Mouse (Mus musculus) embryonic facial prominence, embryonic 12.5 days (tissue): ENCODE results near the gene Rab3gap2. TPM values are rescaled to one million over a fixed set of nuclear protein-coding genes. Genes with fewer than 3 reads are reported as not detected.

ENCODE experiments used
- ATAC-seq: fragments of 200-750 bp; cut with Nextera tagmentation; 2 replicates; pipeline ENCODE4 v1.8.0; 2017; ENCODE audit not compliant: insufficient number of reproducible peaks, insufficient read depth, low FRiP score, low TSS enrichment
- H3K27ac ChIP-seq: fragments of 300-500 bp; sonication (generic); 2 replicates; pipeline ENCODE4 v1.5.1; 2016; ENCODE audit warnings: mild to moderate bottlenecking
- H3K27me3 ChIP-seq: fragments of 300-500 bp; sonication (generic); 2 replicates; pipeline ENCODE4 v1.6.1; 2016; ENCODE audit warnings: mild to moderate bottlenecking, moderate library complexity
- H3K36me3 ChIP-seq: fragments of 300-500 bp; sonication (generic); 2 replicates; pipeline ENCODE4 v1.6.1; 2016; ENCODE audit warnings: mild to moderate bottlenecking
- H3K4me1 ChIP-seq: fragments of 300-500 bp; sonication (generic); 2 replicates; pipeline ENCODE4 v1.6.1; 2016
- H3K4me2 ChIP-seq: fragments of 300-500 bp; sonication (generic); replicated peaks from 2 replicates; pipeline ENCODE4 v1.6.1; 2016; ENCODE audit warnings: mild to moderate bottlenecking, moderate library complexity
- H3K4me3 ChIP-seq: fragments of 300-500 bp; sonication (generic); 2 replicates; pipeline ENCODE4 v1.5.1; 2016; ENCODE audit warnings: mild to moderate bottlenecking
- H3K9ac ChIP-seq: fragments of 300-500 bp; sonication (generic); 2 replicates; pipeline ENCODE4 v1.6.1; 2016; ENCODE audit warnings: mild to moderate bottlenecking, moderate library complexity
- H3K9me3 ChIP-seq: fragments of 300-500 bp; sonication (generic); 2 replicates; pipeline ENCODE4 v1.6.1; 2016; ENCODE audit warnings: mild to moderate bottlenecking, moderate library complexity
- WGBS: fragments of 180-500 bp; shearing (Covaris S2); methylation state at CpG from one replicate; pipeline ENCODE4 v1.1.7; 2016; 5-methylcytosine and 5-hydroxymethylcytosine counted together
- polyA plus RNA-seq: library from polyadenylated mRNA; unstranded; fragments of >200 nt; fragmentation: Nextera tagmentation; extraction: Ambion mirVana; gene quantifications from 2 replicates; pipeline ENCODE4 v1.2.1, GENCODE M21; 2016

The Rab3gap2 gene
- polyA plus RNA-seq, 1 experiment from 2014 or later: 22.7 TPM

DNA sequence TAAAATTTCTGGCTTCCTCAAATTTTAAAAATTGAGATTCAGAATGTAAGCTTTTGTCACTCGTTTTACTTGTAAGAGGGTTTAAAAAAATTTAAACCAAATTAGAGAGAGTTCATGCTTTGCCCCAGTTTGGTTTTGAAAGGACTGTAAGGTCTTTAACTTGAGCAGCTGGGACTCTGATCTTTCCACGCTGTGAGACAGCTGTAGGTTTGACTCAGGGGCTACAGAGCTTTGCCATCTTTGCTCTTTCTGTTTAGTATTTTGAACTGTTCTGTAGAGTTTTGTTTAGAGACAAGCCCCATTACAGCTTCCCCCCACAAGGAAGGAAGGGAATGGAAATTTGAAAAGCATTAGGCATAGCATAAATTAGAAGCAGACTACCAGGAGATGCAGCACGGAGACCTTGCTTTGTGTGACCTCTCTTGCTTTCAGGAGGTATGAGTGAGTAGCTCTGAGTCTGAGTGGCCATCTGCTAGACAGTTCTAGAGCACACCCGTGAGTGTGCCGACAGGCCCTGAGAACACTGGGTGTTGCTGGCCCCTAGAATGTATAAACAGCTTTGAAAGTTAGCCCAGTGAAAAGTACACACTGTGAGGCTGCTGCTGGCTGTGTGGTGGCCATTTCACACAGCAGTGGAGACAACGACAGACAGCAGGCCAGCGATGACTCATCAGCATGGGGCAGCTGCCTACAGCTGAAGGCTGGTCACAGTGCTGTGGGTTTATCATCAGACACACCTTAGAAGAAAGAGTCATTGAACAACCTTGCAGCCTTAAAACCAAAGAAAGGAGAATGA is 25.7 kb downstream of the Rab3gap2 start:
- Histone ChIP-seq H3K36me3 (peaks cover 16% of the 10 kb centered on the region; the same call in 1 of the 2 replicates), H3K9me3 (no peaks in the 10 kb centered on the region), H3K4me3 (no peak overlapping the region), H3K27ac (peak overlapping the region; percentile 42; the same call in 1 of the 2 replicates), H3K4me2 (no peak overlapping the region), H3K27me3 (no peaks in the 10 kb centered on the region), H3K9ac (no peak overlapping the region), H3K4me1 (peaks cover 9% of the 10 kb centered on the region; the same call in 1 of the 2 replicates)
- ATAC-seq: no peak
- 48% methylated on average over 7 of the region's 7 CpGs for WGBS

GRCm38 (mm10) chr1:185235837-185236236 is 31.9 kb downstream of the Rab3gap2 start:
- no peaks in the 10 kb centered on the region for H3K9me3 ChIP-seq
- no peak overlapping the region for H3K27ac ChIP-seq
- WGBS: 92% methylated on average over 5 of the region's 5 CpGs
- no peaks in the 10 kb centered on the region for H3K27me3 ChIP-seq
- no peak for ATAC-seq
- H3K4me3 ChIP-seq: no peak overlapping the region
- H3K9ac ChIP-seq: no peak overlapping the region
- no peaks in the 10 kb centered on the region for H3K4me1 ChIP-seq
- H3K36me3 ChIP-seq: peaks cover 30% of the 10 kb centered on the region
- no peak overlapping the region for H3K4me2 ChIP-seq

GRCm38 (mm10) chr1:185236530-185236929 is 32.6 kb downstream of the Rab3gap2 start:
- ATAC-seq: no peak
- 80% methylated on average over 4 of the region's 4 CpGs for WGBS

DNA sequence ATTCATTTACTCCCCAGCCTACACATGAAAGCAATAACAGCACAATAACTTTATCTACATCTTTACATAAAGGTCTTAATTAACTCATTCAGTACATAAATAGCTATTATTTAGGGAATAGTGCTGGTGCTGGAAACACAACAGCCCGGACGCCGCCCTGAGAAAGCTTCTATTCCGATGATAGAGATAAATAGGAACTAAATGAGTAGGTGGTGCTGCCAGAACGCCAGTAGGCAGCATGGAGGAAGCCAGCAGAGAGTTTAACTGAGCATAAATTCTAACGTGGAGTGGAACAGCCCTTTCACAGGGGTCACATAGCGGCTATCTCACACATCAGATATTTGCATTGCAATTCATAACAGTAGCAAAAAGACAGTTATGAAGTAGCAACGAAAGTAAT is 39.1 kb downstream of the Rab3gap2 start:
- Histone ChIP-seq H3K9ac (no peak overlapping the region), H3K36me3 (peaks cover 47% of the 10 kb centered on the region), H3K27me3 (no peaks in the 10 kb centered on the region), H3K27ac (no peak overlapping the region), H3K9me3 (no peaks in the 10 kb centered on the region), H3K4me1 (no peaks in the 10 kb centered on the region; the same call in 1 of the 2 replicates), H3K4me2 (no peak overlapping the region), H3K4me3 (no peak overlapping the region)
- 85% methylated on average over 8 of the region's 8 CpGs for WGBS
- no peak for ATAC-seq

More at GRCm38 (mm10) chr1:185236530-185236929, 32.6 kb downstream of the Rab3gap2 start:
- Histone ChIP-seq H3K36me3 (peaks cover 34% of the 10 kb centered on the region), H3K9ac (no peak overlapping the region), H3K27me3 (no peaks in the 10 kb centered on the region), H3K4me3 (no peak overlapping the region), H3K9me3 (no peaks in the 10 kb centered on the region), H3K4me2 (no peak overlapping the region), H3K4me1 (no peaks in the 10 kb centered on the region), H3K27ac (no peak overlapping the region)

- no peak overlapping the region for H3K9ac ChIP-seq
- no peak for ATAC-seq
- H3K4me2 ChIP-seq: no peak overlapping the region
- H3K4me1 ChIP-seq: no peaks in the 10 kb centered on the region; the same call in 1 of the 2 replicates
- 76% methylated on average over 6 of the region's 7 CpGs for WGBS
- H3K4me3 ChIP-seq: no peak overlapping the region
- H3K9me3 ChIP-seq: no peaks in the 10 kb centered on the region
- no peaks in the 10 kb centered on the region for H3K27me3 ChIP-seq
- H3K36me3 ChIP-seq: peaks cover 54% of the 10 kb centered on the region
- H3K27ac ChIP-seq: no peak overlapping the region
Measured at GRCm38 (mm10) chr1:185245456-185245855, 41.5 kb downstream of the Rab3gap2 start.

- H3K9me3 ChIP-seq: no peaks in the 10 kb centered on the region
- H3K4me3 ChIP-seq: no peak overlapping the region
- no peak overlapping the region for H3K4me2 ChIP-seq
- H3K27ac ChIP-seq: no peak overlapping the region
- no peak overlapping the region for H3K9ac ChIP-seq
- WGBS: 85% methylated on average over 20 of the region's 20 CpGs
- peaks cover 61% of the 10 kb centered on the region for H3K36me3 ChIP-seq
- no peaks in the 10 kb centered on the region for H3K27me3 ChIP-seq
- no peaks in the 10 kb centered on the region; the same call in 1 of the 2 replicates for H3K4me1 ChIP-seq
- ATAC-seq: no peak
Measured at GRCm38 (mm10) chr1:185247429-185248085, 43.6 kb downstream of the Rab3gap2 start.

- H3K4me3 ChIP-seq: no peak overlapping the region
- no peak overlapping the region for H3K27ac ChIP-seq
- WGBS: 92% methylated on average over 8 of the region's 8 CpGs
- no peaks in the 10 kb centered on the region for H3K27me3 ChIP-seq
- no peak overlapping the region for H3K4me2 ChIP-seq
- no peaks in the 10 kb centered on the region; the same call in 1 of the 2 replicates for H3K4me1 ChIP-seq
- no peaks in the 10 kb centered on the region for H3K9me3 ChIP-seq
- H3K9ac ChIP-seq: no peak overlapping the region
- peaks cover 63% of the 10 kb centered on the region for H3K36me3 ChIP-seq
- ATAC-seq: no peak
Measured at GRCm38 (mm10) chr1:185248728-185249127, 44.8 kb downstream of the Rab3gap2 start.

- Histone ChIP-seq H3K4me2 (no peak overlapping the region), H3K27ac (no peak overlapping the region), H3K9ac (no peak overlapping the region), H3K27me3 (no peaks in the 10 kb centered on the region), H3K36me3 (peaks cover 70% of the 10 kb centered on the region), H3K4me3 (no peak overlapping the region), H3K9me3 (no peaks in the 10 kb centered on the region), H3K4me1 (no peaks in the 10 kb centered on the region)
- ATAC-seq: no peak
- 93% methylated on average over 3 of the region's 3 CpGs for whole genome bisulfite sequencing
Measured at GRCm38 (mm10) chr1:185252351-185252750, 48.4 kb downstream of the Rab3gap2 start.

- ATAC-seq: no peak
- Histone ChIP-seq H3K4me3 (no peak overlapping the region), H3K36me3 (peaks cover 62% of the 10 kb centered on the region), H3K9ac (no peak overlapping the region), H3K4me1 (no peaks in the 10 kb centered on the region), H3K27ac (no peak overlapping the region), H3K9me3 (no peaks in the 10 kb centered on the region), H3K27me3 (no peaks in the 10 kb centered on the region), H3K4me2 (no peak overlapping the region)
- WGBS: 82% methylated on average over 12 of the region's 12 CpGs
Measured at GRCm38 (mm10) chr1:185253140-185253892, 49.4 kb downstream of the Rab3gap2 start.

GRCm38 (mm10) chr1:185255336-185255735 is 51.4 kb downstream of the Rab3gap2 start:
- Histone ChIP-seq H3K9me3 (no peaks in the 10 kb centered on the region), H3K4me3 (no peak overlapping the region), H3K27ac (no peak overlapping the region), H3K4me1 (no peaks in the 10 kb centered on the region), H3K27me3 (no peaks in the 10 kb centered on the region), H3K9ac (no peak overlapping the region), H3K36me3 (peaks cover 59% of the 10 kb centered on the region), H3K4me2 (no peak overlapping the region)
- ATAC-seq: no peak
- 93% methylated on average over 12 of the region's 12 CpGs for WGBS

- H3K27me3 ChIP-seq: no peaks in the 10 kb centered on the region
- no peaks in the 10 kb centered on the region for H3K4me1 ChIP-seq
- no peak overlapping the region for H3K4me3 ChIP-seq
- H3K27ac ChIP-seq: no peak overlapping the region
- no peaks in the 10 kb centered on the region for H3K9me3 ChIP-seq
- no peak for ATAC-seq
- no peak overlapping the region for H3K4me2 ChIP-seq
- peaks cover 59% of the 10 kb centered on the region for H3K36me3 ChIP-seq
- 58% methylated on average over 3 of the region's 3 CpGs for WGBS
- no peak overlapping the region for H3K9ac ChIP-seq
Measured at GRCm38 (mm10) chr1:185256753-185257152, 52.8 kb downstream of the Rab3gap2 start.
